Mouse (Mus musculus) stomach, embryonic 16.5 days (tissue): ENCODE measurements around the gene Fgfr3. TPM values are rescaled to one million over a fixed set of nuclear protein-coding genes. Genes with fewer than 3 reads are reported as not detected.

ENCODE experiments used
- ATAC-seq: fragments of 200-750 bp; cut with Nextera tagmentation; 2 replicates; pipeline ENCODE4 v1.8.0; 2017; ENCODE audit warnings: moderate number of reproducible peaks, moderate TSS enrichment; ENCODE audit not compliant: insufficient read depth, low FRiP score
- H3K27ac ChIP-seq: fragments of 300-500 bp; sonication (generic); 2 replicates; pipeline ENCODE4 v1.5.1; 2014; ENCODE audit warnings: low read length
- H3K27me3 ChIP-seq: fragments of 300-500 bp; sonication (generic); 2 replicates; pipeline ENCODE4 v1.6.1; 2014; ENCODE audit warnings: low read length, control low read depth, mixed read lengths; ENCODE audit not compliant: control insufficient read depth, insufficient read depth
- H3K36me3 ChIP-seq: fragments of 300-500 bp; sonication (generic); 2 replicates; pipeline ENCODE4 v1.6.1; 2014; ENCODE audit warnings: low read length; ENCODE audit not compliant: control insufficient read depth, insufficient read depth
- H3K4me1 ChIP-seq: fragments of 300-500 bp; sonication (generic); 2 replicates; pipeline ENCODE4 v1.6.1; 2014; ENCODE audit warnings: low read length, control low read depth, mixed read lengths; ENCODE audit not compliant: control insufficient read depth, insufficient read depth
- H3K4me2 ChIP-seq: fragments of 300-500 bp; sonication (generic); 2 replicates; pipeline ENCODE4 v1.6.1; 2014; ENCODE audit warnings: low read depth, low read length, mixed read lengths
- H3K4me3 ChIP-seq: fragments of 300-500 bp; sonication (generic); replicated peaks from 2 replicates; pipeline ENCODE4 v1.5.1; 2014; ENCODE audit warnings: mild to moderate bottlenecking, low read length
- H3K9ac ChIP-seq: fragments of 300-500 bp; sonication (generic); 2 replicates; pipeline ENCODE4 v1.6.1; 2014; ENCODE audit warnings: low read length
- H3K9me3 ChIP-seq: fragments of 300-500 bp; sonication (generic); replicated peaks from 2 replicates; pipeline ENCODE4 v1.6.1; 2016; ENCODE audit warnings: low read length, control low read depth; ENCODE audit not compliant: control insufficient read depth
- WGBS: fragments of 180-500 bp; shearing (Covaris S2); extraction: QIAGEN DNeasy Blood & Tissue Kit; methylation state at CpG from one replicate; pipeline ENCODE4 v1.1.7; 2014; 5-methylcytosine and 5-hydroxymethylcytosine counted together
- polyA plus RNA-seq: library from polyadenylated mRNA; unstranded; fragments of >200 nt; fragmentation: Nextera tagmentation; extraction: Ambion mirVana; gene quantifications from 2 replicates; pipeline ENCODE4 v1.2.1, GENCODE M21; 2015

Fgfr3 gene
- polyA plus RNA-seq, 1 experiment from 2014 or later = 31.0 TPM

DNA sequence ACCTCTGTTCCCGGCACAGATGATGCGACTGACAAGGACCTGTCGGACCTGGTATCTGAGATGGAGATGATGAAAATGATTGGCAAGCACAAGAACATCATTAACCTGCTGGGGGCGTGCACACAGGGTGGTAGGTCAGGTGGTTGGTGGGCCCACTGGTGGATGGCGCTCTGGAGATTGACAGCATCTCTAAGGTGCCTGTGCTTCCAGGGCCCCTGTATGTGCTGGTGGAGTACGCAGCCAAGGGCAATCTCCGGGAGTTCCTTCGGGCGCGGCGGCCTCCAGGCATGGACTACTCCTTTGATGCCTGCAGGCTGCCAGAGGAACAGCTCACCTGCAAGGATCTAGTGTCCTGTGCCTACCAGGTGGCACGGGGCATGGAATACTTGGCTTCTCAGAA lies 12.4 kb downstream of the Fgfr3 start:
- H3K4me2 ChIP-seq = no peak overlapping the region
- no peak for ATAC-seq
- no peaks in the 10 kb centered on the region for H3K4me1 ChIP-seq
- no peak overlapping the region for H3K4me3 ChIP-seq
- peaks cover 6% of the 10 kb centered on the region; the same call in 1 of the 2 replicates for H3K36me3 ChIP-seq
- WGBS = 91% methylated on average over 12 of the region's 12 CpGs
- no peak overlapping the region for H3K9ac ChIP-seq
- no peaks in the 10 kb centered on the region for H3K9me3 ChIP-seq
- no peak overlapping the region for H3K27ac ChIP-seq
- H3K27me3 ChIP-seq = no peaks in the 10 kb centered on the region

DNA sequence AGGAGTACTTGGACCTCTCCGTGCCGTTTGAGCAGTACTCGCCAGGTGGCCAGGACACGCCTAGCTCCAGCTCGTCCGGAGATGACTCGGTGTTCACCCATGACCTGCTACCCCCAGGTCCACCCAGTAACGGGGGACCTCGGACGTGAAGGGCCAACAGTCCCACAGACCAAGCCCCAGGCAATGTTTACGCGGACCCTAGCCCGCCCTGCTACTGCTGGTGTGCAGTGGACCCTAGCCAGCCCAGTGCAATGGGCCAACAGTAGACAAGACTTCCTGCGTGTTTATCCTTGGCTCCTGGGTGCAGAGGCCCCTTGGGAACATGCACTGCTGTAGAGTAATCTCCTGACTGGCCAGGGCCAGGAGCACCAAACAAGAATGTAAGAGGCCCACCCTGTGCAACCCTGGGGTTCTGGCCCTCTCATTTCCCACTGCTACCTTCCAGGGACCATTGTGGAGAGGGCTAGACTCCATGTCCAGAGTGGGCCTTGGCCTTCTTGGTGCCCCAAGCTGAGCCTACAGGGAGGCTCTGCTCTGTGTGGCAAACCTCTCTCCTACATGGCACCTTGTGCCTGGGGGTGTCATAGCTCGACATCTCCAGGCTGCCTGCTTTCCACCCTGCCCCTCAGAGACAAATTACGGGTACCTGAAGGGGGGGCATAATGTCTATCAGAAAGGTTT lies 14.1 kb downstream of the Fgfr3 start:
- Histone ChIP-seq H3K4me2 (no peak overlapping the region), H3K4me1 (no peaks in the 10 kb centered on the region), H3K9ac (no peak overlapping the region), H3K27me3 (no peaks in the 10 kb centered on the region), H3K36me3 (peaks cover 6% of the 10 kb centered on the region; the same call in 1 of the 2 replicates), H3K9me3 (no peaks in the 10 kb centered on the region), H3K27ac (no peak overlapping the region), H3K4me3 (no peak overlapping the region)
- ATAC-seq = no peak
- WGBS = 74% methylated on average over 16 of the region's 16 CpGs

DNA sequence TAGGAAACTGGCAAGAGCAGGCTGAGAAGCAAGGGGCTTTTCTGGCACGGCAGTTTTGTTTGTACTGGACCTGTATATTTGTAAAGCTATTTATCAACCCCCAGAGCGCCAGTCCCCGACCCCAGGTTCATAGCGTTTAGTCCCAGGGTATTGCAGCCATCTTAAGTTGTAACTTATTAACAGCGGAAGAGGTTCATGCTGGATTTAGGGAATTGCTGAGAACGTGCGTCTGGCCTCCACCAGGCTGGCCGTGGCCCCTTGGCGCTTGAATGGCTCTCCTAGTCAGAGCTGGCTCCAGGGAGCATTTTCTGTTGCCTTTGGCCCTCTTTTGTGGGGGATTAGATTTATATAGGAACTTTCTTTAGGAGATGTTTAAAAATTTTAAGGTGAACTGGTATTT lies 14.8 kb downstream of the Fgfr3 start:
- ATAC-seq = no peak
- Histone ChIP-seq H3K36me3 (peaks cover 6% of the 10 kb centered on the region; the same call in 1 of the 2 replicates), H3K4me1 (no peaks in the 10 kb centered on the region), H3K27ac (no peak overlapping the region), H3K9me3 (no peaks in the 10 kb centered on the region), H3K4me3 (no peak overlapping the region), H3K9ac (no peak overlapping the region), H3K27me3 (no peaks in the 10 kb centered on the region), H3K4me2 (no peak overlapping the region)
- WGBS = 51% methylated on average over 9 of the region's 9 CpGs

DNA sequence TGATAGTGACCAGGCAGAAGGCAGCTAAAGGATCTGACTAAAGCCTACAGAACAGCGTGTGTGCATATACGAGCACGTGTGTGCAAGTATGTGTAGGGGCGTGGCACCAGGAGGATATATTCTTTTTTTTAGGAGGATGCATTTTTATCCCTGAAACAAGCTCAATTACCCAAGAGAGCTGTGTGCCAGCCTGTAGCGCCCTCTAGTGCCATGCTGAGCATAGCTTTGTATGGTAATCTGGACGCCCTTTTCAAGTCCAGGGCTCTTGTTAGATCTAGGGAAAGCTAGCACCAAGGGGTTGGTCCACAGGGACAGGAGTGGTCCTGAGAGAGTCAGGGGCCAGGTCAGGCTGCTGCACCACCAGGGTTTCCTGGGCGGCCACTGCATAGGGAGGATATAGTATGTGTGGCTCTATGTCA lies 16.4 kb downstream of the Fgfr3 start:
- Histone ChIP-seq H3K4me3 (no peak overlapping the region), H3K36me3 (peaks cover 6% of the 10 kb centered on the region; the same call in 1 of the 2 replicates), H3K4me2 (no peak overlapping the region), H3K9me3 (no peaks in the 10 kb centered on the region), H3K27ac (no peak overlapping the region), H3K27me3 (no peaks in the 10 kb centered on the region), H3K4me1 (no peaks in the 10 kb centered on the region), H3K9ac (no peak overlapping the region)
- WGBS = 14% methylated on average over 7 of the region's 7 CpGs
- ATAC-seq = peak; percentile 35; the same call in 1 of the 2 replicates

DNA sequence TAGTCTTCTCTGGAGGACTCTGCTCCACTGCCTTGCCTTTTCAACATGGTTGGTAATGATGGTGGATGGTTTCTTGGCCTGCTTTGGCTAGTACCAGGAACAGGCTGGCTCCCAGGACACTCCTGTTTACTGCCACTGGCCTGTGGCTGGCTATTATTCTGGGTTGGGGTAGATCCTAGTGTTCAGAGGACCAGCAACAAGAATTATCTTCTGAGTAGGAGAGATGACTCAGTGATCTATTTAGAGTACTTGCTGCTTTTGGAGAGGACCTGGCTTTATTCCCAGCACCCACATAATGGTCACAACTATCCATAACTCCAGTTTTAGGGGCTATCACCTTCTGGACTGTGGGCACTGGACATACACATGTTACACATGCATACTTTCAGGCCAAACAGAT lies 16.9 kb downstream of the Fgfr3 start:
- ATAC-seq = no peak
- Histone ChIP-seq H3K9ac (no peak overlapping the region), H3K4me3 (no peak overlapping the region), H3K4me2 (no peak overlapping the region), H3K27ac (no peak overlapping the region), H3K4me1 (no peaks in the 10 kb centered on the region), H3K27me3 (no peaks in the 10 kb centered on the region), H3K36me3 (peaks cover 10% of the 10 kb centered on the region; the same call in 1 of the 2 replicates), H3K9me3 (no peaks in the 10 kb centered on the region)

DNA sequence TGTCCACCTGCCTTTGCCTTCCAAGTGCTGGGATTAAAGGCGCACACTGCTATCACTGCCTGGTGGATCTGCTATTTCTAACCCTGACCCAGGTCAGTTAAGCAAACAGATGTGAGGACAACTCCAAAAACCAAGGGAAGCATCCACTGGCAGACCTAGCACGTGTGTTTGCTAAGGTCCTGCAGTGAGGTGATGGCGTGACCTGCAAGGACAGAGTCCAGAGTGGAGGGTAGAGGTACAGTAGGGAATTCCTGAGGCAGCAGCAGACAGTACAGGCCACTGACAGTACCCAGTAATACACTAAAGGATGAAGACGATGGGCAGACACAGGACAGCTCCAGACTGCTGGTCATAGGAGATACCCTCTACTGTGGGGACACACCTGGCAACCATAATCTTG lies 19.1 kb downstream of the Fgfr3 start:
- 84% methylated on average over 4 of the region's 4 CpGs for WGBS
- no peak overlapping the region for H3K4me2 ChIP-seq
- H3K4me1 ChIP-seq = no peaks in the 10 kb centered on the region
- H3K27me3 ChIP-seq = no peaks in the 10 kb centered on the region
- no peak overlapping the region for H3K9ac ChIP-seq
- peaks cover 5% of the 10 kb centered on the region; the same call in 1 of the 2 replicates for H3K36me3 ChIP-seq
- H3K27ac ChIP-seq = no peak overlapping the region
- ATAC-seq = no peak
- no peaks in the 10 kb centered on the region for H3K9me3 ChIP-seq
- H3K4me3 ChIP-seq = no peak overlapping the region

DNA sequence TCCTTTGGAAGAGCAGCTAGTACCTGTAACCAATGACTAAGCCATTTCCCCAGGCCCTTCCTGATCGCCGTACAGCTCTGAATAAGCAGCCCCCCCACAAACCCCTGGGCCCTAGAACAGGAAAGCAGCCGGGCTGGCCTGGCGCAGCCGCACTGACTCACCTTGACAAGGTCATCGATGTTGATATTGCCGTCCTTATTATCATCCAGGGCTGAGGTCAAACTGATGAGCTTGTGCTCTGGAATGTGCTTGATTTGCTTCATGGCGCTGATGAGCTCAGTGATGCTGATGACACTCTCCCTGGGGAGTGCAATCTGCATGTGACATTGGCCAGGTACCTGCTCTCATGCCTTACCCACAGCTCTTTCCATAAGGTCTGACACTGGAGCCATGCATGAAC lies 22.0 kb downstream of the Fgfr3 start:
- no peak overlapping the region for H3K4me2 ChIP-seq
- H3K4me1 ChIP-seq = no peaks in the 10 kb centered on the region
- peaks cover 11% of the 10 kb centered on the region for H3K36me3 ChIP-seq
- H3K4me3 ChIP-seq = no peak overlapping the region
- no peaks in the 10 kb centered on the region for H3K27me3 ChIP-seq
- WGBS = 92% methylated on average over 8 of the region's 8 CpGs
- H3K9ac ChIP-seq = no peak overlapping the region
- no peak overlapping the region for H3K27ac ChIP-seq
- no peaks in the 10 kb centered on the region for H3K9me3 ChIP-seq
- ATAC-seq = no peak

DNA sequence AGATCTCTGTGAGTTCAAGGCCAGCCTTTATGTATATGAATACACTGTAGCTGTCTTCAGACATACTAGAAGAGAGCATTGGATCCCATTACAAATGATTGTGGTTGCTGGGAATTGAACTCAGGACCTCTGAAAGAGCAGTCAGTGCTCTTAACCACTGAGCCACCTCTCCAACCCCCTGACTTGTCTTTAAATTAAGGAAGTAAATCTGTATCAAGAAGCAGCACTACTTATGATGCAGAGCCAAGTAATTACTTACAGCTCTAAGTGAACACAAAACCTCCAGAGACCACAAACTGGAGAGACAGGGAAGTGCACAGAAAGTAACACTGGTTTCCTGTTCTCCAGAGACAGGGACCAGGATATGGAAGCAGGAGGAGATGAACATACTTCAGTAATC lies 55.7 kb downstream of the Fgfr3 start:
- H3K9ac ChIP-seq = no peak overlapping the region
- H3K4me1 ChIP-seq = peaks cover 5% of the 10 kb centered on the region
- H3K9me3 ChIP-seq = no peaks in the 10 kb centered on the region
- no peak overlapping the region for H3K4me2 ChIP-seq
- no peak for ATAC-seq
- H3K27ac ChIP-seq = no peak overlapping the region
- H3K4me3 ChIP-seq = no peak overlapping the region
- no peaks in the 10 kb centered on the region for H3K27me3 ChIP-seq
- H3K36me3 ChIP-seq = peaks cover 5% of the 10 kb centered on the region

DNA sequence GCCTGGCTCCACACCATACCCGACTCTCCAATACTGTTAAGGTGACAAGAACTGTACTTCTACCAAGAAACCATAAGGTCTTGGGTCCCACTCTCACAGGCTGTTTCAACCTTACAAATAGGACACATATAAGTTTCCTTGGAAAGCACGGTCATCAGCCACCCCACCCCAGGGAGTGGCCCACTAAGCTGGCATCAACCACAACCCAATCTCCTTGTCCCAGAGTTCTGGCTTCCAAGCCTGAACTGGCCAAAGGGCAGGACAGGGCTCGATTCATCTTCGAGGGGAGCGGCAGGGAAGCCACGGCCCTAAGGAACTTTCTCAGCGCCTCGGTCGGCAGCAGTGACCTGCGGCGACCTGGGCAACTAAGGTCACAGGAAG lies 60.5 kb downstream of the Fgfr3 start:
- Histone ChIP-seq H3K4me3 (peak overlapping the region; percentile 97), H3K27ac (peak overlapping the region; percentile 69; the same call in 1 of the 2 replicates), H3K9ac (peak overlapping the region; percentile 94), H3K9me3 (no peaks in the 10 kb centered on the region), H3K36me3 (no peaks in the 10 kb centered on the region; the same call in 1 of the 2 replicates), H3K4me1 (peaks cover 5% of the 10 kb centered on the region), H3K27me3 (no peaks in the 10 kb centered on the region), H3K4me2 (peak overlapping the region; percentile 91)
- no peak for ATAC-seq
- WGBS = 3% methylated on average over 11 of the region's 11 CpGs
